Mouse (Mus musculus) cerebellum, adult 11-12 months (tissue): Measurements from ENCODE around the gene Tada1.

Experiments
- DNase-seq: peaks from one replicate; pipeline ENCODE4 v3.0.0; 2022

Gene Tada1

DNA sequence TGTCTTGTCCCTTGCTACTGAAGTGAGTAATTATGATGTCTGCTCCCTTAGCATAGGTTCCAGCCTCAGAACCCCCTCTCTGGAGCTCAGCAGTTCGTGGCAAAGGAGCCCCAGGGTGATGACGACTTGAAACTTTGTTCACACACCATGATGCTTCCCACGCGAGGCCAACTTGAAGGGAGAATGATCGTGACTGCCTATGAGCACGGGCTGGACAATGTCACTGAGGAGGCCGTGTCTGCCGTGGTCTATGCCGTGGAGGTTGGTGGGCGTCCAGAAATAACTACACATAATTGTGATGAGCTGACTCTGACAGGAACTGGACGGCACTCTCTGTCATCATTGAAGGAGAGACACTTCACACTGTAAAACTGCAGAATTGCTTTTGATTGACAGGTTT, 9.6 kb downstream of the Tada1 start:
- no peak for DNase-seq

DNA sequence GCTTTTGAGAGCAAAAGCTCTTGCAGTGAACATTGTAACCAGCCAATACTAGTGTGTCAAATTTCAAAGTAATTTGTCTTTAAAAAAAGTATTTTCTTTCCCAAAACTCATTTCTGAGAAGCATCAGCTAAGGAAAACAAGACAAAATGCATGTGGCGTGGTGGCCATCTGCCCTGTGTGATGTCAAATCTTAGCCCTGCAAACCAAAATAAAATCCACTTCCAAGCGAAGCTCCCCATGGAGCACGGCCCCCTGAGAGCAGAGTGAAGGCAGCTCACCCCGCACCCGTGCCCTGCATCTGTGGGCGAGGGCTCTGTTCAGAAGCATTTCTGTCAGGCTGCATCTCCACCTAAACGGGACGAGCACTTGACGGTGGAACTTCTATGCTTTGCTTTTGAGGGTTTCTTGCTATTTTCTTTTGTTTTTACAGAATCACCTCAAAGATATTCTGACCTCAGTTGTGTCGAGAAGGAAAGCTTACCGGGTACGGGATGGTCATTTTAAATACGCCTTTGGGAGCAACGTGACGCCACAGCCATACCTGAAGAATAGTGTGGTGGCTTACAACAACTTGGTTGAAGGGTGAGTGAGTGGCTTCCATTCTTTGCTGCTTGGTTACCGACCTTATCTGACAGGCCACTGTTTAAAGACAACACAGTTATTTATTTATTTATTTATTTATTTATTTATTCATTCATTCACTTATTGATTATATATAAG, 10.7 kb downstream of the Tada1 start:
- DNase-seq, result no peak

DNA sequence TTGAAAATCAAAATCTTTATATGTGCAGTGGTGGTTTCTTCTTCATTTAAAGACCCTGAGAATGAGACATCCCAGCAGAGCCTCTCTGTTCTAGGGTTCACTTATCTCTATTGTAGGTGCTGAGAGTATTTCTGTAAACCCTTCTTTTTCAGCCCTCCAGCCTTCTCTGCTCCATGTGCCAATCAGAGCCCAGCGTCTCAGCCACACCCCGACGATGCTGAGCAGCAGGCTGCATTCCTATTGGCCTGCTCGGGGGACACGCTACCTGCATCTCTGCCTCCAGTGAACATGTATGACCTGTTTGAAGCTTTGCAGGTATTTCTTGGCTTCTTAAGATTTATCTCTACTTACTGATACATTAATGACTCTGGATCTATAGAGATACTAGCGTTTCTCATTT, 12.8 kb downstream of the Tada1 start:
- DNase-seq, result no peak

DNA sequence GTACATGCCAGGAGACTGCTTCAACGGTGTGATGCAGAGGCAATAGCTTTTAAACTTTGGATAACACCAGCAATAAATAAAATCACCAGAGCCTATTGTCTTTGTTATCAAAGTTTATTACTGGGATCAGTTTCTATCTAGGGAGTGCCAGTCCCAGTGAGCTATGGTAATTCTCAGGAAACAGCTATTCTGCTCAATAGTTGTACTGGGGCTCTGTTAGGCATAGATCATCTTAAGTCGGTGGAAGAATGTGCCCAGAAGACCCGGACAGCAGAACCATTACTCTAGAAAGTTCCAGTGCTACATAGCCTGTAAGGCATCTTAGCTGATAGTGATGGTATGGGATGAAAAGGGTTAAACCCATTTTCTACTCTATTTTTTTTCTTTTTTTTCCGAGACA, 15.9 kb downstream of the Tada1 start:
- DNase-seq, result no peak

DNA sequence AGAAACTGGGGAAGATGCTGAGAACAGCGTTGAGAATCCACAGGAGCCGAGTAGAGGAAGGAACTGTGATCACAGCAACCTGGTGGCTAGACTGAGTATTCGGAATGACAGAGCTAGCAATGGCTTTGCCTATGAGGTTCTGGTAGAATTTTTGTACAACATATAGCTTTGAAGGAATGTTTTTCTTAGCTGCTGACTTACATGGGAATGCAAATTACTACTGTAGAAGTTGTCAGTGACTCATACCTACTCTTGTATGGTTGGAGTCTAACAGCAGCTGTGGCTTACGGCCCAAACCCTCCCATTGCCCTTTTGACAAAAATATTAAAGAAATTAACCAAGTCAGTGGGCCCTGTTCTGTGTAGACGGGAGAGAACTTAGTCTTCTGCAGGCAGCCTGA, 16.8 kb downstream of the Tada1 start:
- no peak for DNase-seq

DNA sequence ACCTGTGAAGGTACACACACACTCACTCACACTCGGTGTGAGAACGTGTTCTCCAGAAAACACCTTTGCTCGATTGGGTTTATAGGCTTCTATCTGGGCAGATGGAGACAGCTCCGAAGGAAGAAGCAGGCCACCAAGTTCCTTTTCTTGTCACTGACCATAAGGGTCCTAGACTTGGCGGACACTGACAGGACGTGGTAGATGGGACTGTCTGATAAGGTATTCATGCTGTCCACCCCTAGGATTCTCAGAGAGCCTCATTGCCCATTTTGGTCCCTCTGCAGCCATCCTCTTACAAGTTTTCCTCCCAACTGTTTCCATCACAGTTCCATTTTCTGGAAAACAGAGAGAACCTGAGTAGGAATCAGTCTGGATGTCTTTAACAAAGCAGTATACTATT, 17.5 kb downstream of the Tada1 start:
- DNase-seq, result no peak

DNA sequence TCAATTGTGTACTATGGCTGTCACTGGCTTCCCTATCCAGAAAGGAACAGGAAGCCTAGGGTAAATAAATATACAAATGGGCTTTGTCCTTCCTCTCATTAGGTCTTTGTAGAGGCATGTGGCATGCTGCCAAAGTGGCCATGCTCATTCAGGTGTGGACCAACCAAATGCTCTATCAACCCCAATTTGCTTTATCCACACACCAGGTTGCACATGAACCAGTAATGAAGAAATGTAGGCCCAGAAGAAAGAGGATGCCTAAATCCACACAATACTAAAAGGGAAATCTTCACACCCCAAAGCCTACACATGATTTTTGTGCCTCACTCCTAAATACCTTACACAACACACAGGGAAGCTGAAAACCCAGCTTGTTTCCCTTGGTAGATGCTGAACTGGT, 22.6 kb downstream of the Tada1 start:
- DNase-seq, result peak; percentile 76

DNA sequence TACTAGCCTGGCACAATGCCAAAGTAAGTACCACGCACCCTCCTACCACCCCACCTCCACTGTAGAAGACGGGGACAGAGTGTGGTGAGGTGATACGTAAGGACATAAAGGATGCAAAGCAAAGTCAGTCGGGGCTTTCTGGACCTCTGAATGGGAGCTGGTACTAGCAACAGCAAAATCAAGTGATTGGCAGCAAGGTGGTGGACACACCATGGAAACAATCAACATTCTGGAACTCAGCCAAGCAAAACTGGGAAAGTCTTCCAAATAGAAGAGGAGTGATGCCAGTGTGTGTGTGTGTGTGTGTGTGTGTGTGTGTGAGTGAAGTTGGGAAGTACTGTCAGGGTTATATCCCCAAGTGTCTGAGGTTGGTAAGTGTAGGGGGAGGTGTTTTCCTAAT, 23.1 kb downstream of the Tada1 start:
- no peak for DNase-seq

DNA sequence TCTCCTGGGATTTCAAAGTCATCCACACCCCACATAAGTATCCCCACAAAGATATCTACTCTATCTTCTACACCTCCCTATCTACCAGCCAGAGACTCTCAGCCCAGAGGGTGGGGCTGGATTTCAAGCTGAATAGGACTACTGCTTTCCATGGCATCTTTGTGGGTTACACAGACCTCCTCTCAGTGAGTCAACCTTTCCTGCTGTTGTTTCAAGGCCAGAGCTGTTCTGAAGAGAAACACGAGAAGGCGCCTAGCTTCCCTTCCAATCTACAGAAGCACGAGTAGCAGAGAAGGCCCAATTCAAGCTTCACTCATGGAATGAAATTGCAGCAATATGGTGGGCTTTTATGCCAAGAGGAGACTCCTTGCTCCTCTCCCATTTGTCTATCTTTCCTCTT, 24.9 kb downstream of the Tada1 start:
- no peak for DNase-seq

DNA sequence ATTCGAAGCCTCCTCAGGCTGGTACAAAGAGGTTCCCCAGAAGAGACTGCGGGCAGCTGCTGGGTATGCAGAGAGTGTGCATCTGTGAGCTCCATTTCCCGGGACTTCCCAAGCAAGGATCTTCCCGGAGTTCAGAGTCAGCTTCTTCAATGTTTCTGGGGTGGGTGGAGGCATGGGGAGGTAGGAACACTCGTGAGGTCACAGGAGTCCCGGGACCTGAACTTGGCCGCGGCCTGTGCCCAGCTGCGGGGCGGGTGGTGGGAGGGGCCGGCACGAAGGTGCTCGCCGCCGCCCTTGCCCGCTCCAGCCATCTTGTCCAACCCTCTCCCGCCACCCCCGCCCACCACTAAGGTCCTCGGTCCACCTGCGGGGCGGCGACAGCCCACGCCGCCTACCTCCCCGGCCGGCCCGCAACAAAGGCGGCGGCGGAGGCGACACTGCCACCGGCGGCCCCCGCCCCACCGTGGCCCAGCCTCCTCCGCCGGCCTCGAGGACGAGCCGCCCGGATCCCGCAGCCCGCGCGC, 30.3 kb downstream of the Tada1 start:
- DNase-seq, result peak; percentile 62

DNA sequence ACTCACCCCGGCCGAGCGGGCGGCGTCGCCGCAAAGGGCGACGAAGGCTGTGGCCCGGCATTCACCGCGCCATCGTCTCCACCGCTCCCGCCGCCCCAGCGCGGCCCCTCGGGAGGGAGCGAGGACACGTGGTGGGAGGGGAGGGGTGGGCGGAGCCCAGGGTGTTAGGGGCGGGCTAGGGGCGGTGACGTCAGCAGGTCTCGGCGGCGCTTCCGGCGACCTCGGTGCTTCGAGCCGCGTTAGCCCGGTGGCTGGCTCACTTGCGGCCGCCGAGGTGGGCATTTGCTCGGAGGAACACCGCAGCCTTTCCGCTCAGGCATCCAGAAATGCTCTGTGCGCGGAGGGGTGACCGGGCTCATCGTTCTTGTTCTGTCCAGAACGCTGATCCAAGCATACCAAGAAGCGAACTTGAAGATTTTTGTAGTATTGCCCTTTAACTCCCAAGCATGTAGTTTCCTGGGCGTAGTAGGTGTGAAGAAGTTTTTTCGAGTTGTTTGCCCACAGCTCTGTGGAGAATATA, 30.9 kb downstream of the Tada1 start, which contains the start of gene Pogk:
Pogk (minus strand) TSS at position 163 of the 520 bp plus-strand sequence.
- peak; percentile 72 for DNase-seq

DNA sequence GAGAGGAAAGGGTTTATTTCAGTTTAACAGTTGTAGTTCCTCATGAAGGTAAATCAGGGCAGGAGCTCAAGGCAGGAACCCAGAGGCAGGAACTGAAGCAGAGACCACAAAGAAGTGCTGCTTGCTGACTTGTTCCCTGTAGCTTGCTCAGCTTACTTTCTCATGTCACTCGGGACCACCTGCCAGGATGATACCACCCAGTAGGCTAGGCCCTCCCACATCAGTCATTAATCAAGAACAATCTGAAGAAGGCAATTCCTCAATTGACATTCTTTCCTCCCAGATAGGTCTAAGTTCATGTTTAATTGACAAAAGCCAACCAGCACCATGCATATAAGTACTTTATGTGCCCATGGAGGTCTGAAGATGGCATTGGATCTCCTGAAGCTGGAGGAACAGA, 32.6 kb downstream of the Tada1 start:
- DNase-seq, result no peak

DNA sequence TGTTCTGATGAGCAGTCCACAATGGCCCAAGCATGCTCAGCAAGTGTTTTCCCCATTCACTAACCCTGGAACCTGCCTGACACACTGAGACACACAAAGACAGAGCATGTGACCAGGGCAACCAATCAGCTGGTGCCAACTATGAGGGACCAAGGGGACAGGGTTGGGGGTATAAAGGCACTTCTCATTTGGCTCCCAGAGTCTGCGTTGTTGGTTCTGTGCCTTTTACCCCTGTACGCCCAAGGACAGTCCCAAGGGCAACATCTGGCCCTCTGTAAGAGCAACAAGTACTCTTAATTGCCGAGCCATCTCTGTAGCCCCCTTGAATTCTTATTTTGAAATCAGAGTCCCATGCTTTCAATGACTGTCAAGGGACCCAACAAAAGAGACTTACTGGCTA, 33.4 kb downstream of the Tada1 start:
- DNase-seq, result no peak

DNA sequence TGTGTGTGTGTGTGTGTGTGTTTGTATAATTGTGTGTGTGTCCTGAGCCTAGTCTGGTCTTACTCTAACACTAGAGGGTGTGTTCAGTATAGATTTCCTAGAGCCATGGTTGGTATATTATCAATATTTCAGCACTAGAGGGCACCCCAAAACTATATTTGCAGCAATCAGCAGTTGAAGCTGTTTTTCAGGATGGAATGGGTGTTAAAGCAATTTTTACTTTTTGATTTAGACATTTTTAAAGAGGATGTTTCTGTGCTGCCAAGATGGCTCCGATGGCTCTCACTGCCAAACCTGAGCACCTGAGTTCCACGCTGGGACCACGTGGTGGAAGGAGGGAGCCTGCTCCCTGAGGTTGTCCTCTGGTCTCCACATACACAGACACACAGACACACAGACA, 50.2 kb downstream of the Tada1 start:
- DNase-seq, result no peak

DNA sequence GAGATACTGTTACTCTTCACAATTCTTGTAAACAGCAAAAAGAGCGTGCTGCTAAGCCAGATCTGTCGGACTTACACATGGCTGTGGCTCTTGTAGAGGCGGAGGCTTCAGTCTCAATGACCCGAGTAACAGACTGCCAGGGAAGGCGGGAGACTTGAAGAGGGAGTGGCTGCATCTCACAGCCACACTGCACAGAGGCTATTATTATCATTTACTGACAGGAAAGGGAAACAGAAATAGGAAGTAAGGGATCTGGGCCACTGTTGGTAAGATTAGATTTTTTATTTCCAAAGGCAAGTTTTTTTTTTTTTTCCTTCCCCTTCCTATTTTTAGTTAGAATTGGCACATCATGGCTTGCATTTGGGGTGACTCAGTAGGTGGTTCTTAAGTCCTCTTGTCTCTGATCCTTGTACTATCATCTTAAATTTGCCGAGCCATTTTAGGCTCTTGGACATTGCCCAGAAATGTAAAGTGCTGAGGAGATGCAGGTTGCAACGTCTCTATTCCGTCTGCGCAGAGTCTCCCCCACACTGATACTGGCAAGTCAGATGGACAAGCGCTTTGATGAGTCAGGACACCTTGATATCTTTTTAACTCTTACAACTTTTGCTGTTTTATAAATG, 51.0 kb downstream of the Tada1 start:
- DNase-seq, result no peak

DNA sequence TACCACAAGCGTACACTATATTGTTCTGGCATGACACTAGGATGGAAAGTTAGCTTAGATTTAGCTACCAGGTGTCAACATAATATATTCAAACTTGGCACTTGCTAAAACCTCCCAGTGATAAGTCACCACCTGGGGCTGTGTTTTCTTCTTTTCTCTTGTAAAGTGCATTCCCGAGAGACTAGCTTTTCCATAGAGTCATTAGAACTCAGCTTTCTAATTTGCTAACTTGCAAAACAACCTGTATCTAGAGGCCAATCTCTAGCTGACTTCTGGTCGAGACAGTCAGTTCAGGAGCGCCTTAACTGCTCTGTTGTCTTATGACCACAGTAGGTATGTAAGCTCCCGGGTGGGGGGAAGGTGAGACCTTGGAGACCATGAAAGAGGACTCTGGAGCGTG, 60.5 kb downstream of the Tada1 start:
- DNase-seq, result no peak

DNA sequence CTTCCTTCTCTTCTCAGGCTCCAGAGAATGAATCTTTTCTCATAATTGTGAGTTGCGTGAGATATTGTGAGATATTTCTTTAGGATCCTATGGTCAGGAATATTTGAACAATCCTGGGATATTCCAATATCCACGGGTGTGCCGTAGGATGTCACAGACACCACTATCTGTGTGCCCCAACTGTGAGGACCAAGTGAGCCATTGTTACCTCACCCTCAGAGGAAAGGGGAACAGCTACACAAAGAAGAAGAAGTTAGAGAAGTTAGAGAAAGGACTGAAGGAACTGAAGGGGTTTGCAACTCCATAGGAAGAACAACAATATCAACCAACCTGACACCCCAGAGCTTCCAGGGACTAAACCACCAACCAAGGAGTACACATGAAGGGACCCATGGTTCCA, 63.1 kb downstream of the Tada1 start:
- DNase-seq, result no peak
